Mouse (Mus musculus) ES-Bruce4 (cell line): ENCODE measurements around the gene Il13. TPM values are rescaled to one million over a fixed set of nuclear protein-coding genes. Genes with fewer than 3 reads are reported as not detected.

Experiments
- H3K27ac ChIP-seq: 2 replicates; pipeline ENCODE4 v1.5.1; 2012; ENCODE audit warnings: low read length, inconsistent platforms; ENCODE audit not compliant: insufficient read depth
- H3K27me3 ChIP-seq: 2 replicates; pipeline ENCODE4 v1.6.1; 2012; ENCODE audit warnings: mild to moderate bottlenecking, low read length, inconsistent platforms; ENCODE audit not compliant: control insufficient read depth, poor library complexity, insufficient read depth, severe bottlenecking
- H3K36me3 ChIP-seq: 2 replicates; pipeline ENCODE4 v1.6.1; 2012; ENCODE audit warnings: inconsistent platforms, mild to moderate bottlenecking, low read length, moderate library complexity; ENCODE audit not compliant: control insufficient read depth, poor library complexity, insufficient read depth, severe bottlenecking
- H3K4me1 ChIP-seq: one replicate; pipeline ENCODE4 v1.8.1; 2011; ENCODE audit warnings: low read length; ENCODE audit not compliant: control insufficient read depth, insufficient read depth
- H3K4me3 ChIP-seq: 2 replicates; pipeline ENCODE4 v1.5.1; 2011; ENCODE audit warnings: low read depth, mild to moderate bottlenecking, low read length
- H3K9ac ChIP-seq: 2 replicates; pipeline ENCODE4 v1.6.1; 2012; ENCODE audit warnings: low read depth, mild to moderate bottlenecking, inconsistent platforms; ENCODE audit not compliant: poor library complexity, severe bottlenecking
- H3K9me3 ChIP-seq: replicated peaks from 2 replicates; pipeline ENCODE4 v1.6.1; 2012; ENCODE audit warnings: mild to moderate bottlenecking, low read length, inconsistent platforms; ENCODE audit not compliant: control insufficient read depth, poor library complexity, insufficient read depth, severe bottlenecking
- CTCF ChIP-seq: IDR thresholded peaks from one replicate; pipeline ENCODE4 v1.8.1; 2011; ENCODE audit warnings: low read depth, low read length
- EP300 ChIP-seq: IDR thresholded peaks from 2 replicates; pipeline ENCODE4 v1.6.1; 2011; ENCODE audit warnings: low read depth, low read length; ENCODE audit not compliant: insufficient read depth
- POLR2A ChIP-seq: IDR thresholded peaks from one replicate; pipeline ENCODE4 v1.8.1; 2011; ENCODE audit warnings: low read length; ENCODE audit not compliant: insufficient read depth
- polyA plus RNA-seq: library from polyadenylated mRNA; stranded (reverse); fragments of >200 nt; gene quantifications from 2 replicates; pipeline ENCODE4 v1.2.4, GENCODE M21; 2011; ENCODE audit warnings: low read depth; ENCODE audit not compliant: missing spikeins, insufficient read depth, insufficient read length

Gene Il13
- polyA plus RNA-seq, 1 experiment: not detected

DNA sequence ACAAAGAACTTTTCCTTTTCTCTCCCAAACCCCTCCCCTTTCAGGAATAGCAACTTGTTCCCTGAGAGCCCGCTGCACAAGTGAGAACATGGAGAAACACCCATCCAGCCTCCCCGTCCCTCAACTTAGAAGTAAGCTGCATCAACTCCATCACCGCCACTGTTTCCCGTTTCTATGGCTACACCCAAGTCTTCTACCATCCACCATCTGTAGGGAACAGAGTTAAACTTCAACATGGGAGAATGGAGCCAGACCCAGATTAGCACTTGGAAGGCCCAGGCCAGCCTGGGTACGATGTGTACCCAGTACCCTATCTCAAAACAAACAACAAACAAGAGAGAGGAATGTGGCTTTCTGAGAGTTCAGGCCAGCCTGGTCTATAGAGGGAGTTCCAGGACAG is 29.6 kb upstream of the Il13 start:
- TF ChIP-seq CTCF (no peak), POLR2A (no peak)
- H3K9me3 ChIP-seq: no peaks in the 10 kb centered on the region
- no peaks in the 10 kb centered on the region for H3K4me1 ChIP-seq
- H3K9ac ChIP-seq: no peak overlapping the region
- H3K4me3 ChIP-seq: no peak overlapping the region
- no peaks in the 10 kb centered on the region for H3K27me3 ChIP-seq
- peaks cover 19% of the 10 kb centered on the region for H3K36me3 ChIP-seq
- no peak overlapping the region for H3K27ac ChIP-seq

DNA sequence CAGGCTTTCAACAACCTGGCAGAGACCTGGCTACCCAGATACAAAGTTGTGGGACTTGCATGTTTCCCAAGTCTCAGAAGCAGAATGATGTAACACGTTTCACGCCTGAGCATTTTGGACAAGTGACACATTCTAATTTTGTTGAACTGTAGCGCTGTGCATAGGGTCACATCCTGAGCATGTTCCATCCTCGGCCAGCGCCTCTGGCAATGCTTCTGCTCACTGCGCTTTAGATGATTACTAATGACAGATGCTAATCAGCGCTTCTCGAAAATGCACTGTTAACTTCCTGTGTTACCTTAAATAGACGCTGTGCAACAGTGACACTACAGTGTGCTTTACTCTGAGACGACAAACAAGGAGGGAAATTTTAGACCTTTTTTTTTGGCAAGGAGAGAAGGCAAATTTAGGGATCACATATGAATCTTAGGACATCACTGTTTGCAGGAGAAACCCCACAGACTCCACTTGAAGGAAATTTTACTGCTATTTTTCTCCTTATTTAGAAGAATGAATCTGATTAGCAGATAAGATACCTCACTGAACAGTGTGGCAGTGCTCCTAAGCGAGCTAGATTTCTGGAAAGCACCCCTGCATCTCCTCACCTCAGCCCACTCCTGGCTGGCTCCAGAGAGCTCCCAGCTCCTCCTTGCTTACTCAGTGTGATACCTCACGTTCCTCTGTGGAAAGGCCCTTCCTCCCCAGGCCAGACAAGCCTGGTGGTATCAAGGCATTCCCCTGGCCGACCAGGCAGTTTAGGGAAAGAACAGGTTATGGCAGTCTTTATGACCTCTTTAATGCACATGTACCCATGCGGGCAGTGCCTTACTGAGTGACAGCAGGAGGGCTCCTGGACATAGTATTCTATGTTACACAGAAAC is 28.5 kb upstream of the Il13 start:
- Histone ChIP-seq H3K27ac (no peak overlapping the region; the same call in 1 of the 2 replicates), H3K4me1 (no peaks in the 10 kb centered on the region), H3K9me3 (no peaks in the 10 kb centered on the region), H3K4me3 (no peak overlapping the region), H3K9ac (no peak overlapping the region), H3K27me3 (no peaks in the 10 kb centered on the region), H3K36me3 (peaks cover 15% of the 10 kb centered on the region)
- TF ChIP-seq CTCF (no peak), EP300 (no peak), POLR2A (no peak)

DNA sequence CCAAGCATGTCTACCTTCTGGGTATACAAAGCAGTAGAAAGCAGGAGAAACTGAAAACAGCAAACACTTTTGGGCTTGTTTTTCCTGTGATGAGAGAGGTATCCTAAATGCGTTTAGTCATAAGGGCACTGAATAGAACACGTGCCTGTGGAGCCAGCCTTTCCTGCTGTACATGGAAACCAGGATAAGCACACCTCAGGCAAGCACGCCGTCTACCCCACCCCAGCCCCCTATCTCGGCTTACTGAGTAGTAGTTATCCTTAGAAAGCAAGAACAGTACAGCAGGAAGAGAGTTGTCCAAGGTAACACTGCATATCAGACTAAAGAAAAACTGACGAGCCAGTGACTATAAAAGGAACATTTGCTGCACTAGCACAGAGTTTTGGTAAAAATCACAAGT is 23.3 kb upstream of the Il13 start:
- Histone ChIP-seq H3K4me3 (no peak overlapping the region), H3K36me3 (peaks cover 4% of the 10 kb centered on the region; the same call in 1 of the 2 replicates), H3K9me3 (no peaks in the 10 kb centered on the region), H3K4me1 (no peaks in the 10 kb centered on the region), H3K27ac (no peak overlapping the region), H3K27me3 (no peaks in the 10 kb centered on the region), H3K9ac (no peak overlapping the region)
- no peak for TF ChIP-seq POLR2A
- TF ChIP-seq CTCF: no peak
- TF ChIP-seq EP300: no peak

DNA sequence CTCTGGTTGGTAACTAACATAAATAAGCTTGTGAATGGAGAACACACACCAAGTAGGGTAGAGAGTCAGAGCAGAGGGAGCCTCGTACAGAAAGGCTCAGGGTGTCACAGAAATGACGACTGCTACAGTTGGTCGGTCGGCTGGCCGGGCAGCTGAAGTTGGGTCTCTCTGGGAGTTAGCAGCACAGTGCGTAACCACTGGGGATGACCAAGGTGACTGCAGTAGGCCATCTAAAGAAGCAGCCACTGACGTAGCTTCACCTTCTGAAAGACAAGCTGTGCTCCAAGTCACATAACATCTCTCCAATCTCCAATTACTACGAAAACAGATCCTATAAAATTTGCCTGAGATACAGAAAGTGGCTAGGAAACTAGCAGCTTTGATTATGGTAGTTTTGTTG is 22.9 kb upstream of the Il13 start:
- Histone ChIP-seq H3K4me1 (no peaks in the 10 kb centered on the region), H3K4me3 (no peak overlapping the region), H3K36me3 (peaks cover 4% of the 10 kb centered on the region; the same call in 1 of the 2 replicates), H3K27ac (no peak overlapping the region), H3K27me3 (no peaks in the 10 kb centered on the region), H3K9me3 (no peaks in the 10 kb centered on the region), H3K9ac (no peak overlapping the region)
- TF ChIP-seq CTCF (no peak), POLR2A (no peak), EP300 (no peak)

DNA sequence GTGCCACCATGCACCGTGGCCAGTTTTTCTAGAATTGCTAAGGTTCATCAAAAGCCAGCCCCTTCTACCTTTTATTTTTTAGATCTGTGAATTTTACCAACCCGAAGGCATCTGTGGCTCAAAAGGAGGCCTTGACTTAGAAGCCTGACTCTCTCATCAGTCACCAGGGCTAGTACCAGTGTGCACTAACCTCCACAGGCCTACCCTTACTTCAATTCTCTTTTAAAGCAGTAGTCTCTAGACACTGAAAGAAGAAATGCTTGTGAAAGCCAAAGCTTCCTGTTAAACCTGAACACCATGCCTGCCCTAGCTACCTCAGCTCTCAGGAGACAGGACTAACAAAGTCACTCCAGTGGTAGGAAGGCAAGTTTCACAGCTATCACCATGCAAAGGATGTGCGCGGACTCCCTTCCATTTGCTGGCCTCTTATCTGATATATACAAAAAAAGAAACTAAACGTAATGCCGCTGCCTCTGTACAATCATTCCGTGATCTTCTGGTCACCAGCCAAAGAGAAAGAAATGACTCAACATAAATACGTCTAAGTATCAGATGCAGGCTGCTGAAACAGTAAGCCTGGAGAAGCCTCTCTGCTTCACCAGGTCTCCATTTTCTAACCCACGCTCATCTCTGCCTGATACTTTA is 22.2 kb upstream of the Il13 start:
- Histone ChIP-seq H3K9me3 (no peaks in the 10 kb centered on the region), H3K36me3 (peaks cover 9% of the 10 kb centered on the region), H3K27ac (no peak overlapping the region), H3K4me3 (no peak overlapping the region), H3K4me1 (no peaks in the 10 kb centered on the region), H3K9ac (no peak overlapping the region), H3K27me3 (no peaks in the 10 kb centered on the region)
- TF ChIP-seq CTCF: no peak
- TF ChIP-seq EP300: no peak

GRCm38 (mm10) chr11:53655043-53655442 is 20.5 kb upstream of the Il13 start:
- Histone ChIP-seq H3K9me3 (no peaks in the 10 kb centered on the region), H3K27me3 (no peaks in the 10 kb centered on the region), H3K27ac (no peak overlapping the region), H3K9ac (no peak overlapping the region), H3K4me1 (no peaks in the 10 kb centered on the region), H3K36me3 (peaks cover 23% of the 10 kb centered on the region), H3K4me3 (no peak overlapping the region)
- TF ChIP-seq CTCF (no peak), POLR2A (no peak), EP300 (no peak)
